Mouse (Mus musculus) cerebellum, adult 9-11 months (tissue): ENCODE measurements at regions not wholly inside any gene's neighbourhood (a gene's known extent, or its start where the extent isn't known, plus 50 kb on each side); places are given as distances from the start of the nearest gene placed in this dataset.

Experiments used
- DNase-seq: peaks from one replicate; pipeline ENCODE4 v3.0.0; 2022

DNA sequence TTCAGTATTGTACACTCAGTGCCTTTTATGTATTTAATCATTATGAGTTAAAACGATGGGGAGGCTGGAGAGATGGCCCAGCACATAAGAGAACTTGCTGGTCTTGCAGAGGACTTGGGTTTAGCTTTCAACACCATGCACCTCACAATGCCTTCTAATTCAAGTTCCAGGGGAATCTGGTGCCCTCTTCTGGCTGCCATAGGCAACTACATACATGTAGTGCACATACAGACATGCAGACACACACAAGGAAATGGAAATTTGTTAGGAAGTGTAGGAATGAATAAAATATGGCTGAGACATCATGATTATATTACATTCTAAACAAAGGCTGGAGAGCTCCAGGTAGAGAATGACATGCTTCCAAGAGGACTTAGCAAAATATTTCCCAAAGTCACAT, 251.4 kb downstream of the Hivep2 start:
- DNase-seq: no peak

DNA sequence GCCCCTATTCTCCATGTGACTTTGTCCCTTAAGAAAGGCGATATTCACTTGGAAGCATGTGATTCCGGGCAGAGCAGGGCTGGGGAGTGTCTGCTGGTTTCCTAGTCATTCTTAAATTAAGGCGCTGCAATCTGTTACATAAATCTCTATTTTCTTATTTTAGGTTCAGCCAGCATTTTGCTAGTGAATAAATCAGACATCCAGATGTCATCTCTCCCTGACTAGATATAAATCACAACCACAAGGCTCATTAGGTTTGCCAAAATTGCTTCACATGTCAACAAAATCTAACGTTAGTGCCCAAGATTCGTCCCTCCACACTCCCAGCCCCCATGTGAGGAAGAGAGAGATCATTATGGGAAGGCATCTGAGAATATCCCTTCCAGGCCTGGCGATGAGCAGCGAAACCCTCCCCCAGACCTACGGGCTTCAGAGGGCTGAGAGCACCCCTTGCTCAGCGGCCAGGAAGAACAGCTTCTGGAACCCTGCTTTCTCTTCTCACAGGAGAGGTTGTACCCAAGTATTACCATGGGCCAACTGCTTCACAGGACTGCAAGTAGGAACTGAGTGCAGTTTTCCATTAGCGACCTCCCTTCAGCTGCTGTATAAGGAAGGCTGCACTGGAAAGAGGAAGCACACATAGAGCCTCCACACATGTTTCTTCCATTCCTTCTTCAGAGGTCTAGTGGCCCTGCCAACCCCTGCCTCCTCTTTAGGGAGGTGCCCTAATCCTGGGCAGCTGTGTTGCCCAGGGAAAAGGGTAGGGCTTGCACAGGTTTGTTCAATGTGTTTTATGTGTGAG, 250.5 kb downstream of the Hivep2 start:
- DNase-seq: no peak

DNA sequence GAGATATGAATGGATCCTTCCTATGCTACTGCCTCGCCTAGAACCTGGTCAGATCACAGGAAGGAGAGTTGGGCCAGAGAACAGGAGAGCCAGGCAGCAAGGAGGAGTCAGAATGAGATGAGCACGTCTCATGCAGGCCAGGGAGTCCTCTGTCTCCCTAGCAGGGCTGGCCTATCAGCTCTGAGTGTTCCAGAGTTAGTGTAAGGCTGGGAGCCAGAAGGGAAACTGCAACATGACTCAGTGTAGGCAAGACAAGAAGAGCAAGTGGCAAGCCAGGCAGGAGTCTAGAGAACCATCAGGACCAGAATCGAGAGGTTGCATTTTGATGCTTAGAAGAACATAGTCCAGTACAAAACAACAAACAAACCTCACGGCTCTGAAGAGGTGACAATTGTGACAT, 249.6 kb downstream of the Hivep2 start:
- DNase-seq: no peak

DNA sequence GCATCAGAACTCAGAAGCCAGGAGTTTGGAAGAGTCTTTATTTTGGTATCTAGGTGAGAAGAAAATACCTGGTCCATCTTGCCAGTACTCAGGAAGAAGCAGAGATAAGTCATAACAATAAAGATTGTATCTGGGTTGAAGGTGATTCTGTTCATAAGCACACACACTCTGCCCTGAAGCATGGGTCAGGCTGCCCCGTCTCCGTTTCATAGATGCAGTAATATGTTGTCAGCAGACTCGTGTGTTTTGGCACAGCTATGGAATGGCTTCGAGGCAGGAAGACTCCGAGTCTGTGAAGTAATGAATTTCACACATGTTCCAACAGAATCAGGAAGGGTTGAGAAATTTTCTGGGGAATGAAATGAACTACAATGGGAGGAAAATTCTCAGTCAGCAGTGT, 247.7 kb downstream of the Hivep2 start:
- DNase-seq: no peak

DNA sequence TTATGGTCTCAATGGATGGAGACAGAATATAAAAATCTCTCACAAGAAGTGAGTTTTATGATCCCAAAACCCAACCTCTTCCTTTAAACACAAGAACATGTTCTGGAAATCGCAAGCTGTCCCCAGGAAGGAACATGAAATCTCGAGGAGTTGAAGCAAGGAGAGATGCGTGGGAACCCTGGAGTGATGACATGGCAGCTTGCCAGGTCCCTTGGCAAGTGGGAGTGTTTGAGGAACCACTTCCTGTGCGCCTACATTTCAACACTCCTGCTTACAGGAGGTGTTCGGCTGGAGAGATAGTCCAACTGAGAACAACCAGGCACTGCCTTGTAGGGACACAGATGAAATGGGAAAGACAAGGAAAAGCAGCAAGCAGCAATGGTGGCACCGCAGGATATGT, 246.1 kb downstream of the Hivep2 start:
- no peak for DNase-seq

DNA sequence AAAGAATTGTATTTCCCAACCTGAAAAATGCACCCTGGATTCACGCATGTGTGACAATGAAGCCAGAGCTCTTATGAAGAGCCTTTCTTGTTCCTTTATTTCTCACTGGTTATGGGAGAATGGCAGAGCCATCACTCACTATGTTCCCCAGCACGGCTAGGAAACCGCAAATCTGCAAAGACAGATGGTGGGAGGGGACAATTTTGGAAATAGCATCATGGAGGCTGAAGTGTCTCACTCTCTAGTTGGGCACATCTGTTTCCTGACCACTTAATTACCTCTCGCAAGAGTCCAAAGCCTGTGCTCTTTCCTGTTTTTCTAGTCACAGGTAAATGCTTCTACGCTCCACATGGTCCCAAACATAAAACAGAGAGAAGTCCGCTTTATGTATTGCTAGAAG, 245.6 kb downstream of the Hivep2 start:
- no peak for DNase-seq

DNA sequence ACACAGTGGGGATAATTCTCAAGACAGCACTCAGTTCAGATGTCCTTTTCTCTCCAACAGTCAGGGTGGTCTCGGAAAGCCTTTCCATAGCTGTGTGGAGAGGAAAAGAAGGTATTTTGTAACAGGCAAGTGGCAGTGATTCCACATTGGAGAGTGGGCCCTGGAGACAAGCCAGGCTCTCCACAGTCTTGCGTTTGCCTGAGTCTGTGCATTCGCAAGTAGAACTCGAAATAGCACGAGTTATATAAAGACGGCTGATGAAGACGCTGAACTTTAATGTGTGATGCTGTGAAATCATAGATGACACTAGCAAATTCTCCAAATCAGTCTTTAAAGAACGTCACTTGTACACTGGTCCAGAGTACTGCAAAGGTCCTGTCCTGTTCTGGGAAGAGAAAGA, 244.6 kb downstream of the Hivep2 start:
- DNase-seq: no peak

DNA sequence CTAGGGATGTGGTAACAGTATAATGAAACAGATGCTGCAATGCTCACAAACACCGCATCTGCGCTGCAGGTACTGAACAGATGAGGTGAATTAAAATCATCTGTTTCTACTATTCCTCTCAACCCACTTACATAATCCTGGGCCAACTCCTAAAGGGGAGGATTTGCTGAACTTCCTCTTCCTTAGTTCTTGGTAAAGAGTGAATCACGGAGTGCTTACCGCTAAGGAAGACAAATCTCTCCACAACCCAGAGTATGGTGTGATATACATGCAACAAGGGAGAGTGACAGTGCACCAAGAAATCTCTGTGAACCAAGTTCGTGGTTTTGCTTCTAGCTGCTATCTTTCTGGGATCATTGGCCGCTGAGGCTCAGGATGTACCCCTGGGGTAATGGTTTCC, 244.2 kb downstream of the Hivep2 start:
- DNase-seq: no peak

DNA sequence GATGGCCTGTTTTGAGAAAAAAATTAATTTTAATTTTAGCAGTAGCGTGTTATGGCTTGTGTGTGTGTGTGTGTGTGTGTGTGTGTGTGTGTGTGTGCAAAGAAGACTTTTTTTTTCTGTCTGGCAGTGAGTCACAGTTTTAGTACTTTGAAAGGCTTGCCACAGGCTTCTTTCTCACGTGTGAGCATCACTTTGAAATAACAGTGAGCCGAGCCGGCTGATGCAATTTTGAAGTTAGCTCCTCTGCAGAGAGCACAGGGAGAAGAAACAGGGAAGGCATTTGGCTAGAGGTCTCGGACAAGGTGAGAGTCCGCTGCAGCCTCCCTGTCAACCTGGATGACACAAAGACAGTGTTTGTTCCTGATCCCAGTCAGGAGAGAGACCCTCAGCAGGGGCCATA, 242.3 kb downstream of the Hivep2 start:
- no peak for DNase-seq

DNA sequence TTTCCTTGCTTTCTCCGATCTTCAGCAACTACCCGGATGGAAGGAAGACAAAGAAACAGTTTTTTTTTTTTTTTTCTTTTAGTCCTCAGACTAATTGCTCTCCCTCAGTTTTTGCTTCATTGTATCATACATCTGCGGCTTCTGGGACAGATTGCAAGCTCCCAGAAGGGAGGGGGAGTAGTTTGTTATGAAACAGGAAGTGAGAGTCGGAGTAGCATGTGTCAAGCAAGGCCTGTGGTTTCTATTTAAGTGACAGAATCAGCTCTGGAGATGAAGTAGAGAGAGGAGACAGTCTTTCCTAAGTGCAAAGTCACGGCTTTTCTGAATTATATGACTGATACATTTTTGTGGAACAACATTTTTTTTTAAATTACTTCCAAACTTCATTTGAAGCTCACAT, 241.7 kb downstream of the Hivep2 start:
- no peak for DNase-seq

DNA sequence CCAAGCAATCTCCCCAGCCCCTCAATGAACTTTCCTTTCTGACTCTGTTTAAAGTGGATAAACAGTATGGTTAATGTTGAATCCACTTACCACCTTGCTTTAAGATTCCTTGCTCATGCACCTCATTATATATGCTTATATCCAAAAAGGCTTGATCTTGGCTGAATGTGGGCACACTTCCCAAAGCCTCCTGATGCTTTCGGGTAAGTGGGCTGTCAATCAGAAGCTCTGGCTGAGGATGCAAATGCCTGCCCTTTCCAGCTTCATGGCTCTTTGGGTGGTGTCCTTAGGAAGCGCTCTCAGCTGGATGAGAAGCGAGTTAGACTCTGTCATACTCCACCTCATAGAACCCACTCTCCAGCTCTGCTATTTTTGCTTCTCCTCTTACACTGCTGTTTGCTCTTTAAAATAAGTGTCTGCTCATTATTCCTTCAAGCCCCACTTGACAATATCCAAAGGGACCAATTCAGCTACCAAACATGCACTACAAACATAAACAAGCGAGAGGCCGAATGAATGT, 241.2 kb downstream of the Hivep2 start:
- no peak for DNase-seq
